11 mouse cellular contexts compared by ENCODE assay signal in the genomic region with DNA sequence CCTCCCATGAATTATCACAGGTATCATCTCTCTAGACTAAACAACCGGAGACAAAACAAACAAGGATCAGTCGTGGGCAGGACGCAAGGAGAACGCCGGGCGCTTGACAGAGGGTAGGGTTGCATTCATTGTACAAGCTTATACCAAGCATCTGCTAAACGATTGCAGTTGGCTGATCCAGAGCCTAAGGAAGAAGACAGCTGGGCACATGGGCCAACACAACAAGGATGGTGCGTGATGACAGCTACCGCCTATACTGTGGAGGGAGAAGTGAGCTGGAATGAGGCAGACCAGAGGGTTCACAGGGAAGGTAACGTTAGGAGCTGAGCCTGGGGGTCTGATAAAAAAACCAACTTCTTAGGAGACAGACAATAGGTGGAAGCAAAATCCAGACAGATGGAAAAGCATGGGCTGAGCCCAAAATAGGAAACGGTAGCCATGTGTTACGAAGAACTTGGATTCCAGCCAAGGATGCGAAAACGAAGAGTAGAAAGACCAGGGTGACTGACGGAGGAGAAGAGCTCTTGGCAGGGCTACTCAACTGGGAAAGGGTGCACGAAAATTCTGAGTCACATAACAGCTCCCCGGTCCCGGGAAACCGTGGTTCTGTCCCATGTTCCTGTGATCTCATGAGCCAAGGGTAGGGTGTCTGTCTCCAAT. TPM values are rescaled to one million over a fixed set of nuclear protein-coding genes. Genes with fewer than 3 reads are reported as not detected.
A peak's percentile ranks its signal among the peaks of the same experiment; 100 is the strongest.
DNase-seq lines count a peak whose midpoint lies in the region; ATAC-seq lines count a peak whose summit lies in the region.
"Had no signal": no experiment of that assay in that cellular context is flagged by ENCODE, and none has a peak within 500 bp of the region (broad histone marks: within the 10 kb centered on the region; RNA-seq: fewer than 3 reads in every experiment).

No protein-coding gene starts in this region.

- no peak overlapping the region for H3K4me3 ChIP-seq in embryonic facial prominence, embryonic 14.5 days (ENCODE audit: low read depth, low read length)
- no peak overlapping the region for H3K4me3 ChIP-seq in embryonic facial prominence, embryonic 10.5 days
- H3K4me3 ChIP-seq: neural tube, embryonic 12.5 days had no signal

- H3K36me3 ChIP-seq in embryonic facial prominence, embryonic 14.5 days (ENCODE audit: control insufficient read depth, insufficient read depth, low read length): no peaks in the 10 kb centered on the region
- no peaks in the 10 kb centered on the region for H3K36me3 ChIP-seq in embryonic facial prominence, embryonic 10.5 days (replicated peaks)
- H3K36me3 ChIP-seq: neural tube, embryonic 12.5 days had no signal

- H3K9ac ChIP-seq in embryonic facial prominence, embryonic 14.5 days (ENCODE audit: low read depth, low read length): no peak overlapping the region
- H3K9ac ChIP-seq: neural tube, embryonic 12.5 days had no signal

- no peak overlapping the region for H3K4me2 ChIP-seq in embryonic facial prominence, embryonic 14.5 days (ENCODE audit: low read depth, low read length)
- H3K4me2 ChIP-seq: liver, embryonic 11.5 days; neural tube, embryonic 12.5 days had no signal

- H3K27me3 ChIP-seq in embryonic facial prominence, embryonic 14.5 days (replicated peaks; ENCODE audit: control insufficient read depth, insufficient read depth, low read length): no peaks in the 10 kb centered on the region
- no peaks in the 10 kb centered on the region for H3K27me3 ChIP-seq in embryonic facial prominence, embryonic 10.5 days (replicated peaks; ENCODE audit: low read depth, poor library complexity, severe bottlenecking)
- H3K27me3 ChIP-seq: neural tube, embryonic 12.5 days had no signal

- DNase-seq in embryonic facial prominence, embryonic 14.5 days (ENCODE audit: low spot score): peak; percentile 33
- no peak for DNase-seq in embryonic facial prominence, embryonic 10.5 days (ENCODE audit: low spot score)
- peak; percentile 11 to 13 for DNase-seq in frontal cortex, postnatal 25 days (ENCODE audit: low spot score in 2 of 2)
- peak; percentile 38 to 46 for DNase-seq in kidney, postnatal 36 days
- DNase-seq in lung, postnatal 25 days (ENCODE audit: low spot score): peak; percentile 29
- no peak for DNase-seq in adrenal gland, postnatal 25 days
- DNase-seq in cerebellum, postnatal 4 days (ENCODE audit: low spot score in 2 of 2): no peak
- DNase-seq: adrenal gland, adult 2 months had no signal

- 67% methylated on average over 19 of the region's 19 CpGs for WGBS in embryonic facial prominence, embryonic 14.5 days
- WGBS in embryonic facial prominence, embryonic 10.5 days: 88% methylated on average over 19 of the region's 19 CpGs

- ATAC-seq in embryonic facial prominence, embryonic 14.5 days (ENCODE audit: low read depth): peak; percentile 57; the same call in 1 of the 2 replicates
- no peak for ATAC-seq in erythroblast, adult 5-6 weeks (replicated peaks; ENCODE audit: low FRiP score, poor library complexity, severe bottlenecking)

- no peaks in the 10 kb centered on the region for H3K9me3 ChIP-seq in embryonic facial prominence, embryonic 14.5 days (ENCODE audit: control insufficient read depth, low read length)
- H3K9me3 ChIP-seq in embryonic facial prominence, embryonic 10.5 days: peaks cover 7% of the 10 kb centered on the region; the same call in 1 of the 2 replicates

- no peaks in the 10 kb centered on the region for H3K4me1 ChIP-seq in embryonic facial prominence, embryonic 14.5 days (ENCODE audit: control insufficient read depth, insufficient read depth, low read length)
- H3K4me1 ChIP-seq in embryonic facial prominence, embryonic 10.5 days: no peaks in the 10 kb centered on the region
- H3K4me1 ChIP-seq: neural tube, embryonic 12.5 days had no signal

- H3K27ac ChIP-seq in embryonic facial prominence, embryonic 14.5 days (replicated peaks; ENCODE audit: low read depth, low read length): no peak overlapping the region
- no peak overlapping the region for H3K27ac ChIP-seq in embryonic facial prominence, embryonic 10.5 days (replicated peaks)
- H3K27ac ChIP-seq: neural tube, embryonic 12.5 days had no signal

RNA-seq across cellular contexts. Expression of gene Flt1, which starts 53.9 kb away (rescaled TPM):
- 12.2 and 13.2 TPM in 2 replicates for polyA plus RNA-seq in embryonic facial prominence, embryonic 14.5 days (2014; fragmentation: Nextera tagmentation; extraction: Ambion mirVana)
- polyA plus RNA-seq in embryonic facial prominence, embryonic 10.5 days (2016; fragmentation: Nextera tagmentation; extraction: Ambion mirVana): 9.5 and 11.0 TPM in 2 replicates
- 39.6 and 43.0 TPM in 2 replicates for total RNA-seq in adrenal gland, postnatal 25 days (2021)
- total RNA-seq in erythroblast, adult 5-6 weeks (2015; ENCODE audit: low replicate concordance): 0.63 and 0.77 TPM in 2 replicates
- total RNA-seq in erythroblast, adult 5-6 weeks (2017; ENCODE audit: low replicate concordance): 0.68 and 0.98 TPM in 2 replicates

Comparison
In these comparisons a context has a peak if more than half of its experiments do, and no peak if none do; other contexts are left out.
1. DNase-seq: peak in embryonic facial prominence, embryonic 14.5 days (single experiment), frontal cortex, postnatal 25 days (2 of 2), kidney, postnatal 36 days (2 of 2) and lung, postnatal 25 days (single experiment); none in embryonic facial prominence, embryonic 10.5 days (single experiment), adrenal gland, postnatal 25 days (single experiment) and cerebellum, postnatal 4 days (0 of 2).
2. RNA of gene Flt1, which starts 53.9 kb away (total RNA-seq): 39.6 to 43.0 TPM in adrenal gland, postnatal 25 days; 0.63 to 0.98 TPM in erythroblast, adult 5-6 weeks; every median in the first group is over 10 times any median in the second.